Mouse (Mus musculus): ENCODE results near the gene Tvp23a.

Gene Tvp23a

GRCm38 (mm10) chr16:10447264-10447594 lies at the start of gene Tvp23a:
TSS of gene Tvp23a (minus strand) at chr16:10447362.
- DNase-seq, result no peak

GRCm38 (mm10) chr16:10495824-10496298 lies 48.7 kb upstream of the Tvp23a start:
- no peak for DNase-seq

- DNase-seq, result no peak
Observed at GRCm38 (mm10) chr16:10492587-10492986, 45.4 kb upstream of the Tvp23a start.

- no peak for DNase-seq
Observed at GRCm38 (mm10) chr16:10491716-10492115, 44.6 kb upstream of the Tvp23a start.

DNA sequence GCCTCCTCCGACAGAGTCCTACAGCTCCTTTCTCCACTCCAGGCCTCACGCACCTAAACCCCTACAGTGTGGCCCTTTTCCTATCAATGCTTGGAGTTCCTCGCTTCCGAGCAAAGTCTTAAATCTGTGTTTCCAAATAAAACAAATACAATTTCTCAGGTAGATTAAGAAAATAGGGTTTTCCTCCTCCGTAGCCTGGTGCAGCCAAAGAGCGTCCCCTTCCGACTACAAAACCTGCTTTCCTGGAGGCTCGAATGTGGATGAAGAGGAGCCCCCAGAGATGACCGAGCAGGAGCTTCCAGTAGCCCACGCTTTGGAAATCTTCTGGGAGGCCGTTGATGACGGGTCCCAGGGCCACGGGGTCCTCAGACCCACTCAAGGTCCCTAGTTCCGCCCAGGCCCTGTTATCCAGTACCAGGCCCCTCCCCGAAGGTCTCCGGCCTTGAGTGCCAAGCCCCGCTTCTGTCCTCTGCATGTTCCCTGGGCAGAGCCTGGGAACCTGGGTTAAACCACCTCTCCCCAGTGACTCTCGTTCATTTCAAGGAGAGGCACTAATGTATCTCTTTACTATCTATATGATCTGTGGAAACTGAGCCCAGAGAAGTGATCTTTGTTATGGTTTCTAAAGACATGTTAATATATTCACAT lies 43.5 kb upstream of the Tvp23a start:
- DNase-seq, result no peak

DNA sequence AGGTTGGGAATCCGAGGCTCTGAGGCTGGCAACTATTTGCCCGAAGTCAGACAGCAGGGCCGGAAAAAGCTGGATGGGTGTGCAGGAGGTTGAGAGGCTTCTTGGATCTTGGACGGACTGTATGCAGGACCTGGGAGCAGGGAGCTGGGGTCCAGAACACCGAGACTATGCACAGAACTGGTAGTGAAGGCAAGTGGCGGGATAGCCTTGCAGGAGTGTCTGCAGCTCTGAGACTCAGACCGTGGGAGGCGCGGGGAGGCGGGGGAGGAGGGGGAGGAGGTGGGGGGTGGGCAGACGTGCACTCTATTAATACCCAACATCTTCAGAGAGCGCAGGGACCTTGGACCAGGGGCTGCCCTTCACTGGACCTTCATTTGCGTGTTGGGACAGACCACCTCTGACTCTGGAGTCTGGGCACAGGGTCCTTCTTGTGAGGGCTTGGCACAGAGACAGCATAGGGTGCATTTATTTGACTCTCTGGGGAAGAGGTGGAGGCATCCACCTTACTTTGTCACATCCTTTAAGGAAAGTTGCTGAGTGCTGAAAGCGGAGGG lies 42.8 kb upstream of the Tvp23a start:
- DNase-seq, result no peak

GRCm38 (mm10) chr16:10489483-10489882 lies 42.3 kb upstream of the Tvp23a start:
- no peak for DNase-seq

DNA sequence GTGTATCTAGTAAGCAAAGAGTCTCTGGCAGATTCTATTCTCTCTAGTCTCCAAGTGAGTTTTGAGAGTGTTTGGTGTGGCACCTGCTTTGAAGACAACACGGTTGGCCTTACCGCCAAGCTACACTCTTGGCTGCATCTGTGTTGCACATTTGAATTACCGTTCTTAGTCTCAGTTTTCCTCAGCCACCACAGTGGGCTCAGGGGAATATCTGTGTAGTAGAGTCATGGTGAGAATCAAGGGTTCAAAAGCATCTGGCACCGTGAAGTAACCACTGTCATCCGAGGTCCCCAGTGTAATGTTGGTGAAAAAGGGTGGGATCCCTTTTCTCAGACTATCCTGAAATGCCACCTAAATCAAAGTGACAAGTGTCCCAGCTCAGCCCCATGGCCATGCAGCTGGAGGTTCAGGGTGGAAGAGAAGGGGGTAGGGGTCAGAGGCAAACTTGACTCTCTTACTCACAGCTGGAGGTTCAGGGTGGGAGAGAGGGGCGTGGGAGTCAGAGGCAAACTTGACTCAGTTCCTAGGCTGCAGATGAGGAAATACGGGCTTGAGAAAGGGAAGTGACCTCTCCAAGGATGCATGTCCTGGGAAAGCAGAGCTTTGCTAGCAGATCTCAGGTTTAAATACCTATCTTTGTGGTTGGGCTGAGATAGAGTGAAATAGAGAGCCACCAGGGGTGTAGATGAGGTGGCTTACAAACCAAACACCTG lies 41.8 kb upstream of the Tvp23a start:
- DNase-seq, result no peak

GRCm38 (mm10) chr16:10487895-10488493 lies 40.8 kb upstream of the Tvp23a start:
- DNase-seq, result no peak

GRCm38 (mm10) chr16:10486993-10487392 lies 39.8 kb upstream of the Tvp23a start:
- DNase-seq, result no peak

GRCm38 (mm10) chr16:10482343-10482742 lies 35.2 kb upstream of the Tvp23a start:
- DNase-seq, result no peak

DNA sequence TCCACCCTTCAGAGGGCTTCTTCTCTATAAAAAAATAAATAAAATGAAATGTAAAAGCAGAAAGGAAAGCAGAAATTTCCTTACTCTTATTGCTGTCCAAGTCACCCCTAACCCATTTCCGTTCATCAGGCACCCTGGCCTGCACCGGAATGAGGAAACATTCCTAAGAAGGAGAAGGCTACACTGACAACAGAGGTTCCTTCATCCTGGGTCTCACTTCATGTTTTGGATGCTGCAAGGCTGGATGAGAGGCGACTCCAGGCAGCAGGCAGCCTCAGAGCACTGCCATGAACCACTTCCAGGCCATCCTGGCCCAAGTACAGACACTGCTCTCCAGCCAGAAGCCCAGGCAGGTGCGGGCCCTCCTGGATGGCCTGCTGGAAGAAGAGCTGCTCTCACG lies 32.7 kb upstream of the Tvp23a start, which contains the start of gene Ciita:
Ciita (plus strand) TSS at position 203 of the 400 bp plus-strand sequence.
- DNase-seq, result no peak

DNA sequence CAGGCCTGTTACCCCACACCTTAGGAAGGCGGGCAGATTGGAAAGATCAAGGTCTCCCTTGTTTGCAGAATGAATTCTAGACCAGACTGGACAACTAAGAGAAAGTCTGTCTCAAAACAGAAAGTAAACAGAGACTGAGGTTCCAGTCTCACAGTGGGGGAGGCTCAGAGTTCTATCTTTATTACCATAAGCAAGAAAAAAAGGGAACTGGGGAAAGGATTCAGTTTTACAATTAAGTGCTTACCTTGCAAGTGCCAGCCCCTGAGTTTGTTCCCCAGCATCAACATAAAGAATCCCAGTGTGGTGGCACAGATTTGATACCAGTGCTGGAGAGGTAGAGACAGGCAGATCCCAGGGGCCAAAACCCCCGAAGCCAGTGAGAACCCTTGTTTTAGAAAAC lies 28.8 kb upstream of the Tvp23a start:
- DNase-seq, result no peak

GRCm38 (mm10) chr16:10474956-10475355 lies 27.8 kb upstream of the Tvp23a start:
- no peak for DNase-seq

DNA sequence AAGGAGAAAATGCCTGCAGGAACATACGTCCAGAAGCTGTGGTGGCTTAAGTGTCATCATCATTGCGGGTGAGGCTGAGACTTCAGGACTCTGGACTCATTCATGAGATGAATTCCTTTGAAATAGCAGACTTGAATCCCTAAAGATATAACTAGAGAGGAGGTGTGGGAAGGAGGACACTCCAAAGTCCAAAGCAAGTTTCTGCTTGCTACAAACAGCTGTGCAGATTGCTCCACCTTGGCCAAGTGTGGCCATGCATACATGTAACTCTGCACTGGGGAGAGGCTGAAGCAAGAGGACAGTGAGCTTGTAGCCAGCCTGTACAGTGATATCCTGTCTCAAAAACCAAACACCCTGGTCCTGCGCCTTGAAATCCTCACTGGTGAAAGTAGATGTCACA lies 24.8 kb upstream of the Tvp23a start:
- no peak for DNase-seq

DNA sequence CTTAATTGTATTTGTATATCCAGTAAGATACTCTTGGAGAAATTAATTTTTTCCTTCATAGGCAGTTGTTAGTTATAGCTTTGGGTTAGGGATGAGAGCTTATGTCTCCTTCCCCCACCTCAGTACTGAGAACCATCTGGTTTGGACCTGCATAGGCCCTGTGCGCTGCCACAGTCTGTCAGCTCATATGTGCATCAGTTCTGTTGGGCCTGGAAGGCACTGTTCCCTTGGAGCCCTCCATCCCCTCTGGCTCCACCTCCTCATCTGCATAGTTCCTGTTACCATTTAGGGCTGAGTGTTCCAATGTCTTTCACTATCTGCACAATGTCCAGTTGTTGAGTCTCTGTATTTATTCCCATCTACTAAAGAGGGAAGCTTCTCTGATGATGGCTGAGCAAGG lies 21.0 kb upstream of the Tvp23a start:
- no peak for DNase-seq

- no peak for DNase-seq
Observed at GRCm38 (mm10) chr16:10467391-10468107, 20.4 kb upstream of the Tvp23a start.

GRCm38 (mm10) chr16:10465011-10465681 lies 18.0 kb upstream of the Tvp23a start:
- DNase-seq, result no peak

DNA sequence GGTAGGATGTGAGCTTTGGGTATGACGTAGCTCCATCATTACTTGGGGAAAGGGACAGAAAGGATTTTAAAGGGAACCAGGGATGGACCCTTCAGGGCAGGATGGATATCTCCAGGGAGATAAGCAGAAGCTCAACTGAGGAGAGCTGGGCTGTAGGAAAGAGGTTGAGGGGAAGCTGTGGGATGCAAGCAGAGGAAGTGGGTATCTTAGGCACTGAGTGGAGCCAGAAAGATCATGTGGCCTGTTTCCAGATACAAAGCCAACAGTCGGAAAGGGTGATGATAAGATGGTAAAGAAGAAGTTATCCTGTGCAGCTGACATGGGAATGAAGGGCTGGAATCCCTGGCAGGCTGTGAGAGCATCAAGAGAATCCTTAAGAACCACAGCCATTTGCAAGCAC lies 14.0 kb upstream of the Tvp23a start:
- DNase-seq, result no peak

GRCm38 (mm10) chr16:10460188-10460587 lies 13.0 kb upstream of the Tvp23a start:
- DNase-seq, result no peak

GRCm38 (mm10) chr16:10454583-10454974 lies 7.4 kb upstream of the Tvp23a start:
- no peak for DNase-seq

DNA sequence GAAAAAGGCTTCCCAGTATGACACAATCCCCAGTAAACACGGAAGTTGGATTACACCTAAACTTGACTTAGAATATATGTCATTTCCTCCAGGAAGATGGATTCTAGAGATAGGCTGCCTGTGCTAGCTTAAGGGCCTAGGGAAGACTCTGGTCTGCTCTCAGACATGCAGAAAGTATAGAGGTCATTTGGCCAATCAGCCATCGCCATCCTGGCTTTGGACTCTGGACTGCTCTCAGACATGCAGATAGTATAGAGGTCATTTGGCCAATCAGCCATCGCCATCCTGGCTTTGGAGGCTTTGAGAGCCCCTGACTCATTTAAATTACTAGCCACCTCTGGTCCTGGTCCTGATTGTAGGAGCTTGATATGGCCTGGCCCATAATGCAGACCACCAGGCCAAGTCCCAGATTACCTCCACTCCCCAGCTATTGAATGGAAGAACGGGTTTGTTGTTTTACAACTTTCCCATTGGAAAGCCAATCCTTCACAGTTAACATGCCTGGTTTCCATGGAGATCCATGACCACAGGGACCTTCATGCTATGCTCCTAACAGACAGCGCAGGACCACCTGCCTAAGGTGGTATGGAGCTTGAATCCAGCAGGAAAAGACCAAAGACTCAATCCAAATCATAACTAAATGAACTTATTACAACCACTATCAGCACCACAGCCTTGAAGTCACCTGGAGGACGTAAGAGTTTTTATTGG lies 6.9 kb upstream of the Tvp23a start:
- DNase-seq, result no peak
